Mouse (Mus musculus): Measurements from ENCODE around the gene Yjefn3. TPM values are rescaled to one million over a fixed set of nuclear protein-coding genes. Genes with fewer than 3 reads are reported as not detected.

Gene Yjefn3
- total RNA-seq, 2 experiments from 2014 or later: 32.3 to 36.3 TPM

Other genes with a start within 250 kb of the Yjefn3 start
- 1 to 10 TPM; 4.9 to 5.6 TPM for gene Zfp964, start 248.2 kb downstream of the Yjefn3 start, total RNA-seq (2021)
- 10 to 100 TPM; 19.8 to 22.3 TPM for gene Zfp869, start 192.0 kb downstream of the Yjefn3 start, total RNA-seq (2021)
- gene Zfp963, start 152.7 kb downstream of the Yjefn3 start, total RNA-seq (2021): 1 to 10 TPM; 5.2 to 5.7 TPM
- gene Gm20422, start 127.8 kb downstream of the Yjefn3 start, total RNA-seq (2021): 1 to 10 TPM in 1 of 2 experiments, not detected in 1; 1.3 TPM
- gene Atp13a1, start 111.5 kb downstream of the Yjefn3 start, total RNA-seq (2021): 10 to 100 TPM; 40.3 to 40.6 TPM
- gene Zfp866, start 111.5 kb downstream of the Yjefn3 start, total RNA-seq (2021): 10 to 100 TPM; 28.1 to 32.1 TPM
- gene Gmip, start 94.0 kb downstream of the Yjefn3 start, total RNA-seq (2021): 10 to 100 TPM; 12.0 to 17.3 TPM
- under 1 TPM; 0.60 to 0.68 TPM for gene Lpar2, start 80.3 kb downstream of the Yjefn3 start, total RNA-seq (2021)
- 10 to 100 TPM; 15.6 to 19.0 TPM for gene Pbx4, start 70.2 kb downstream of the Yjefn3 start, total RNA-seq (2021)
- gene Cilp2, start 15.0 kb downstream of the Yjefn3 start, total RNA-seq (2021): under 1 TPM; 0.86 to 0.92 TPM
- under 1 TPM in 1 of 2 experiments, not detected in 1; 0.76 TPM for gene Tssk6, start 528 bp downstream of the Yjefn3 start, total RNA-seq (2021)
- 100 to 1,000 TPM; 154 to 159 TPM for gene Ndufa13, start 154 bp downstream of the Yjefn3 start, total RNA-seq (2021)
- 10 to 100 TPM; 31.4 to 33.4 TPM for gene Gatad2a, start 93.7 kb upstream of the Yjefn3 start, total RNA-seq (2021)
- 10 to 100 TPM; 77.3 to 80.9 TPM for gene Mau2, start 140.0 kb upstream of the Yjefn3 start, total RNA-seq (2021)
- 10 to 100 TPM; 47.0 to 51.3 TPM for gene Sugp1, start 140.1 kb upstream of the Yjefn3 start, total RNA-seq (2021)
- 1 to 10 TPM; 5.0 to 8.5 TPM for gene Tm6sf2, start 170.2 kb upstream of the Yjefn3 start, total RNA-seq (2021)
- 10 to 100 TPM; 73.7 to 91.3 TPM for gene Hapln4, start 180.7 kb upstream of the Yjefn3 start, total RNA-seq (2021)
- gene Ncan, start 218.2 kb upstream of the Yjefn3 start, total RNA-seq (2021): 100 to 1,000 TPM; 167 to 170 TPM
- 10 to 100 TPM; 25.4 to 30.5 TPM for gene Nr2c2ap, start 228.6 kb upstream of the Yjefn3 start, total RNA-seq (2021)
- 10 to 100 TPM; 14.0 to 15.3 TPM for gene Rfxank, start 236.4 kb upstream of the Yjefn3 start, total RNA-seq (2021)
- 10 to 100 TPM; 43.9 to 50.8 TPM for gene Borcs8, start 236.8 kb upstream of the Yjefn3 start, total RNA-seq (2021)
- under 1 TPM; 0.27 to 0.38 TPM for gene Mef2b, start 237.0 kb upstream of the Yjefn3 start, total RNA-seq (2021)

All from layer of hippocampus, postnatal 36 days (tissue).